Mouse (Mus musculus) CH12.LX (cell line): ENCODE data around the gene Smim10l1. TPM values are rescaled to one million over a fixed set of nuclear protein-coding genes. Genes with fewer than 3 reads are reported as not detected.
A peak's percentile ranks its signal among the peaks of the same experiment; 100 is the strongest.

Experiments used
- BHLHE40 ChIP-seq: IDR thresholded peaks from 2 replicates; pipeline ENCODE4 v1.6.1; 2011; ENCODE audit warnings: mild to moderate bottlenecking, low read depth, low read length, improper control_type of control experiment
- CHD2 ChIP-seq: IDR thresholded peaks from 2 replicates; pipeline ENCODE4 v1.6.1; 2011; ENCODE audit warnings: low read length, improper control_type of control experiment
- EP300 ChIP-seq: IDR thresholded peaks from 2 replicates; pipeline ENCODE4 v1.6.1; 2011; ENCODE audit warnings: low read length, improper control_type of control experiment
- ETS1 ChIP-seq: conservative IDR thresholded peaks from 2 replicates; pipeline ENCODE4 v1.6.1; 2012; ENCODE audit warnings: low read depth, mild to moderate bottlenecking, inconsistent platforms, low read length, improper control_type of control experiment, moderate library complexity
- GABPA ChIP-seq: IDR thresholded peaks from 2 replicates; pipeline ENCODE4 v1.6.1; 2012; ENCODE audit warnings: low read depth, low read length, improper control_type of control experiment, inconsistent platforms; ENCODE audit not compliant: insufficient replicate concordance
- HCFC1 ChIP-seq: IDR thresholded peaks from 2 replicates; pipeline ENCODE4 v1.6.1; 2012; ENCODE audit warnings: low read depth, mild to moderate bottlenecking, inconsistent platforms, low read length, improper control_type of control experiment
- KAT2A ChIP-seq: IDR thresholded peaks from 2 replicates; pipeline ENCODE4 v1.6.1; 2012; ENCODE audit warnings: low read length, improper control_type of control experiment, inconsistent platforms; ENCODE audit not compliant: insufficient replicate concordance
- MAFK ChIP-seq: IDR thresholded peaks from 2 replicates; pipeline ENCODE4 v1.6.1; 2011; ENCODE audit warnings: low read length, improper control_type of control experiment; ENCODE audit not compliant: insufficient replicate concordance
- MAX ChIP-seq: IDR thresholded peaks from 2 replicates; pipeline ENCODE4 v1.6.1; 2011; ENCODE audit warnings: low read length, improper control_type of control experiment
- MAZ ChIP-seq: IDR thresholded peaks from 2 replicates; pipeline ENCODE4 v1.6.1; 2012; ENCODE audit warnings: low read depth, mild to moderate bottlenecking, inconsistent platforms, low read length, improper control_type of control experiment, moderate library complexity
- NELFE ChIP-seq: IDR thresholded peaks from 2 replicates; pipeline ENCODE4 v1.6.1; 2011; ENCODE audit warnings: low read depth, low read length, improper control_type of control experiment
- NRF1 ChIP-seq: IDR thresholded peaks from 2 replicates; pipeline ENCODE4 v1.6.1; 2014; ENCODE audit warnings: low read depth, mild to moderate bottlenecking, inconsistent platforms, low read length, improper control_type of control experiment, moderate library complexity
- RAD21 ChIP-seq: IDR thresholded peaks from 2 replicates; pipeline ENCODE4 v1.6.1; 2011; ENCODE audit warnings: low read depth, mild to moderate bottlenecking, low read length, improper control_type of control experiment, moderate library complexity
- SIN3A ChIP-seq: IDR thresholded peaks from 2 replicates; pipeline ENCODE4 v1.6.1; 2012; ENCODE audit warnings: low read length, improper control_type of control experiment, inconsistent platforms
- TBP ChIP-seq: conservative IDR thresholded peaks from 2 replicates; pipeline ENCODE4 v1.6.1; 2011; ENCODE audit warnings: low read depth, low read length, improper control_type of control experiment
- TCF12 ChIP-seq: IDR thresholded peaks from 2 replicates; pipeline ENCODE4 v1.6.1; 2014; ENCODE audit warnings: low read depth, mild to moderate bottlenecking, inconsistent platforms, low read length, improper control_type of control experiment
- polyA plus RNA-seq: library from polyadenylated mRNA; unstranded; fragments of >175 nt; gene quantifications from 2 replicates; pipeline ENCODE4 v1.2.1, GENCODE M21; 2012; ENCODE audit warnings: low read depth; ENCODE audit not compliant: insufficient read length
- total RNA-seq, 2 experiments: library from RNA; depleted of rRNA; stranded (reverse); fragments of 300-350 nt in 1 of 2; fragments of >200 nt in 1 of 2; gene quantifications; 2 replicates each; pipeline ENCODE4 v1.2.3; 2012 to 2014

Gene Smim10l1
- total and polyA plus RNA-seq, 3 experiments = 33.3 to 65.5 (median 40.6) TPM

DNA sequence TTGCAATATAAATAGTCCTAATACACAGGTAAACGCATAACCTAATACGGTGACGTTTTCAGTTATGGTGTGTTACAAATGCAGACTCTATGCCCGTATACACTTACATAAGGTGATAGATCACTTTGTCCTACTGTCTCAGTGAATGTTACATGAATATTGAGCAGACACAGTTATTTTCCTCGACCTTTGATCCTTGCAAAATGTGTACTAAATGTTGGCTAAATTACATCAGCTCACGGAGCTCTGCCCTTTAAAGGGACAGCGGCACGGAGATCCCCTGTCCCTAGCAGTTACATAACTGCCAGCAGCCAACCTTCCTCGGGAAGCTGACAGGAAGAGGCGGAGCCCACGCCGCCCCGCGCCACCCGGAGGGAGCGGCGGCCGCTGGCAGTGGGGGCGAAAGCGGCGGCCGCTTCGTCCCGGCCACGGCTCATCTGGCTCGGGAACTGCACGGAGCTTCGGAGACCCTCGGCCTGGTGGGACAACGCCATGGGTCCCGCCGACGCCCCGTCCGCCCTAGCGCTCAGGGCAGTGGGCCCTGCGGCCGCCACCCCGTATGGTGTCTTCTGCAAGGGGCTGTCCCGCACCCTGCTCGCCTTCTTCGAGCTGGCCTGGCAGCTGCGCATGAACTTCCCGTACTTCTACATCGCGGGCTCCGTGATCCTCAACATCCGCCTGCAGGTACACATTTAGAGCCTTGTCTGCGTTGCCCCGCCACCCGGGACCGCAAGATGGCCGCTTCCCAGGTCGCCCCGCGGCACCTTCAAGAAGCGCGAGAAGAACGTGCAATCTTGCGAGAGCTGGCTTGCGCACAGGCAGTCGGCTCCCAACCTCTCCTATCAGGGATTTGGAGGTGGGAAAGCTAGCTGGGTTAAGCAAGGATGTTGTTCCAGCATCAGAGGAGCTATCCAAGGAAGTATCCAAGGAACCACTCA, 482 bp downstream of the Smim10l1 start (continued):
- TF ChIP-seq TCF12 = peak; percentile 70
- TF ChIP-seq MAFK = no peak
- TF ChIP-seq NRF1 = peak; percentile 72
- TF ChIP-seq NELFE = peak; percentile 83
- peak; percentile 44; the same call in 1 of the 2 replicates for TF ChIP-seq SIN3A
- 0 out of 2 replicates have a peak, but pooled peaks have one; percentile 42 for TF ChIP-seq BHLHE40
- TF ChIP-seq RAD21 = no peak
- no peak for TF ChIP-seq MAZ
- 0 out of 2 replicates have a peak, but pooled peaks have one; percentile 11 for TF ChIP-seq EP300
- TF ChIP-seq MAX = no peak; the same call in 1 of the 2 replicates
- TF ChIP-seq TBP = peak; percentile 94
- TF ChIP-seq CHD2 = peak; percentile 98
- peak; percentile 38; the same call in 1 of the 2 replicates for TF ChIP-seq ETS1
- TF ChIP-seq KAT2A = peak; percentile 65; the same call in 1 of the 2 replicates
- peak; percentile 77 for TF ChIP-seq HCFC1
- peak; percentile 38; the same call in 1 of the 2 replicates for TF ChIP-seq GABPA

Other genes with a start within 250 kb of the Smim10l1 start
- not detected in 2 replicates for gene Tas2r116, start 249.5 kb upstream of the Smim10l1 start, total RNA-seq (2012; rRNA removed)
- gene Tas2r116, start 249.5 kb upstream of the Smim10l1 start, total RNA-seq (2014; rRNA removed) = not detected in 2 replicates
- not detected in 2 replicates for gene Tas2r116, start 249.5 kb upstream of the Smim10l1 start, polyA plus RNA-seq
- gene Tas2r110, start 236.9 kb upstream of the Smim10l1 start, total RNA-seq (2012; rRNA removed) = not detected in 2 replicates
- gene Tas2r110, start 236.9 kb upstream of the Smim10l1 start, total RNA-seq (2014; rRNA removed) = not detected in 2 replicates
- gene Tas2r110, start 236.9 kb upstream of the Smim10l1 start, polyA plus RNA-seq = not detected in 2 replicates
- not detected in 2 replicates for gene Tas2r113, start 211.9 kb upstream of the Smim10l1 start, total RNA-seq (2012; rRNA removed)
- gene Tas2r113, start 211.9 kb upstream of the Smim10l1 start, total RNA-seq (2014; rRNA removed) = not detected in 2 replicates
- not detected in 2 replicates for gene Tas2r113, start 211.9 kb upstream of the Smim10l1 start, polyA plus RNA-seq
- not detected in 2 replicates for gene Tas2r125, start 195.3 kb upstream of the Smim10l1 start, total RNA-seq (2012; rRNA removed)
- gene Tas2r125, start 195.3 kb upstream of the Smim10l1 start, total RNA-seq (2014; rRNA removed) = not detected in 2 replicates
- gene Tas2r125, start 195.3 kb upstream of the Smim10l1 start, polyA plus RNA-seq = not detected in 2 replicates
- gene Tas2r129, start 153.8 kb upstream of the Smim10l1 start, total RNA-seq (2012; rRNA removed) = not detected in 2 replicates
- gene Tas2r129, start 153.8 kb upstream of the Smim10l1 start, total RNA-seq (2014; rRNA removed) = not detected in 2 replicates
- not detected in 2 replicates for gene Tas2r129, start 153.8 kb upstream of the Smim10l1 start, polyA plus RNA-seq
- gene Tas2r131, start 147.0 kb upstream of the Smim10l1 start, total RNA-seq (2012; rRNA removed) = not detected in 2 replicates
- not detected in 2 replicates for gene Tas2r131, start 147.0 kb upstream of the Smim10l1 start, total RNA-seq (2014; rRNA removed)
- gene Tas2r131, start 147.0 kb upstream of the Smim10l1 start, polyA plus RNA-seq = not detected in 2 replicates
- not detected in 2 replicates for gene Tas2r109, start 123.9 kb upstream of the Smim10l1 start, total RNA-seq (2012; rRNA removed)
- not detected in 2 replicates for gene Tas2r109, start 123.9 kb upstream of the Smim10l1 start, total RNA-seq (2014; rRNA removed)
- not detected in 2 replicates for gene Tas2r109, start 123.9 kb upstream of the Smim10l1 start, polyA plus RNA-seq
- gene Tas2r103, start 67.8 kb upstream of the Smim10l1 start, total RNA-seq (2012; rRNA removed) = not detected in 2 replicates
- not detected in 2 replicates for gene Tas2r103, start 67.8 kb upstream of the Smim10l1 start, total RNA-seq (2014; rRNA removed)
- not detected in 2 replicates for gene Tas2r103, start 67.8 kb upstream of the Smim10l1 start, polyA plus RNA-seq
- gene Tas2r140, start 49.1 kb upstream of the Smim10l1 start, total RNA-seq (2012; rRNA removed) = not detected in 2 replicates
- not detected in 2 replicates for gene Tas2r140, start 49.1 kb upstream of the Smim10l1 start, total RNA-seq (2014; rRNA removed)
- not detected in 2 replicates for gene Tas2r140, start 49.1 kb upstream of the Smim10l1 start, polyA plus RNA-seq
- gene 5530400C23Rik, start 187.3 kb downstream of the Smim10l1 start, total RNA-seq (2012; rRNA removed) = not detected in 2 replicates
- gene 5530400C23Rik, start 187.3 kb downstream of the Smim10l1 start, total RNA-seq (2014; rRNA removed) = not detected in 2 replicates
- not detected in 2 replicates for gene 5530400C23Rik, start 187.3 kb downstream of the Smim10l1 start, polyA plus RNA-seq